Mouse (Mus musculus) cortical plate, adult 2 months (tissue): ENCODE results near the gene Acot9. TPM values are rescaled to one million over a fixed set of nuclear protein-coding genes. Genes with fewer than 3 reads are reported as not detected.

Source experiments
- H3K27ac ChIP-seq: fragments of 200-500 bp; 2 replicates; pipeline ENCODE4 v1.5.1; 2012; ENCODE audit warnings: low read length, control low read depth, inconsistent platforms; ENCODE audit not compliant: insufficient read depth
- H3K4me1 ChIP-seq: fragments of 200-500 bp; 2 replicates; pipeline ENCODE4 v1.6.1; 2011; ENCODE audit warnings: low read length; ENCODE audit not compliant: control insufficient read depth, insufficient read depth
- H3K4me3 ChIP-seq: fragments of 200-500 bp; 2 replicates; pipeline ENCODE4 v1.5.1; 2011; ENCODE audit warnings: mild to moderate bottlenecking, low read length, control low read depth; ENCODE audit not compliant: insufficient read depth
- CTCF ChIP-seq: fragments of 200-500 bp; IDR thresholded peaks from 2 replicates; pipeline ENCODE4 v1.5.1; 2011; ENCODE audit warnings: mild to moderate bottlenecking, control low read depth, low read length; ENCODE audit not compliant: insufficient read depth; ENCODE audit errors: extremely low read depth
- POLR2A ChIP-seq: fragments of 200-500 bp; IDR thresholded peaks from 2 replicates; pipeline ENCODE4 v1.6.1; 2011; ENCODE audit warnings: mild to moderate bottlenecking, low read length, control low read depth; ENCODE audit not compliant: insufficient read depth; ENCODE audit errors: extremely low read depth
- polyA plus RNA-seq: library from polyadenylated mRNA; depleted of rRNA; stranded (reverse); fragments of >200 nt; gene quantifications from 2 replicates; pipeline ENCODE4 v1.2.3, GENCODE M21; 2012; rRNA removed

Acot9 gene
- 16.3 and 18.0 TPM in 2 replicates for polyA plus RNA-seq

- Histone ChIP-seq H3K4me1 (no peaks in the 10 kb centered on the region), H3K27ac (no peak within 1 kb of the TSS), H3K4me3 (peak within 1 kb of the TSS; percentile 98)
- peak; percentile 76 for TF ChIP-seq POLR2A
- peak; percentile 14; the same call in 1 of the 2 replicates for TF ChIP-seq CTCF
Measured at GRCm38 (mm10) chrX:155262235-155262914, at the start of gene Acot9. Gene Acot9, plus strand, starts transcription at chrX:155262443.

- H3K4me1 ChIP-seq = no peaks in the 10 kb centered on the region
- TF ChIP-seq CTCF = no peak
- no peak for TF ChIP-seq POLR2A
- no peak overlapping the region for H3K27ac ChIP-seq
- peak overlapping the region; percentile 79; the same call in 1 of the 2 replicates for H3K4me3 ChIP-seq
Measured at GRCm38 (mm10) chrX:155214291-155215136, 47.7 kb upstream of the Acot9 start.

- peak overlapping the region; percentile 94 for H3K27ac ChIP-seq
- TF ChIP-seq CTCF (no peak), POLR2A (no peak)
Measured at GRCm38 (mm10) chrX:155215501-155216248, 46.6 kb upstream of the Acot9 start.

GRCm38 (mm10) chrX:155216271-155216670 lies 46.0 kb upstream of the Acot9 start, which contains the start of gene Sat1:
Gene Sat1, minus strand, starts transcription at chrX:155216449.
- H3K4me3 ChIP-seq = peak within 1 kb of the TSS; percentile 79
- no peaks in the 10 kb centered on the region for H3K4me1 ChIP-seq

More at GRCm38 (mm10) chrX:155215501-155216248, 46.6 kb upstream of the Acot9 start:
- H3K4me1 ChIP-seq = no peaks in the 10 kb centered on the region
- H3K4me3 ChIP-seq = peak overlapping the region; percentile 79

GRCm38 (mm10) chrX:155218277-155218676 lies 44.0 kb upstream of the Acot9 start:
- H3K4me1 ChIP-seq = no peaks in the 10 kb centered on the region
- no peak overlapping the region for H3K27ac ChIP-seq
- no peak for TF ChIP-seq POLR2A
- no peak for TF ChIP-seq CTCF
- no peak overlapping the region for H3K4me3 ChIP-seq

More at GRCm38 (mm10) chrX:155216271-155216670, 46.0 kb upstream of the Acot9 start, which contains the start of gene Sat1:
- TF ChIP-seq CTCF = peak; percentile 52
- peak; percentile 71 for TF ChIP-seq POLR2A
- peak within 1 kb of the TSS; percentile 94 for H3K27ac ChIP-seq

GRCm38 (mm10) chrX:155256856-155257255 lies 5.4 kb upstream of the Acot9 start:
- Histone ChIP-seq H3K27ac (no peak overlapping the region), H3K4me3 (no peak overlapping the region), H3K4me1 (no peaks in the 10 kb centered on the region)
- no peak for TF ChIP-seq CTCF

GRCm38 (mm10) chrX:155262915-155263252 lies 641 bp downstream of the Acot9 start:
- Histone ChIP-seq H3K27ac (no peak overlapping the region), H3K4me3 (peak overlapping the region; percentile 98), H3K4me1 (no peaks in the 10 kb centered on the region)
- TF ChIP-seq CTCF (no peak), POLR2A (no peak)

- TF ChIP-seq CTCF (no peak), POLR2A (no peak)
- H3K4me3 ChIP-seq = no peak overlapping the region
- no peaks in the 10 kb centered on the region for H3K4me1 ChIP-seq
- no peak overlapping the region for H3K27ac ChIP-seq
Measured at GRCm38 (mm10) chrX:155278483-155278882, 16.2 kb downstream of the Acot9 start.

GRCm38 (mm10) chrX:155280427-155281044 lies 18.3 kb downstream of the Acot9 start:
- H3K27ac ChIP-seq = no peak overlapping the region
- no peak overlapping the region for H3K4me3 ChIP-seq
- TF ChIP-seq POLR2A (no peak), CTCF (no peak)
- no peaks in the 10 kb centered on the region for H3K4me1 ChIP-seq
